Mouse (Mus musculus): ENCODE measurements around the gene Clip2. TPM values are rescaled to one million over a fixed set of nuclear protein-coding genes. Genes with fewer than 3 reads are reported as not detected.
"Not testable (repeated sequence)": the region's sequence is repeated elsewhere in the genome, so short reads cannot be mapped to it uniquely, and the experiment has no call there.

The Clip2 gene
- polyA plus RNA-seq, 1 experiment from 2014 or later = 7.4 TPM

DNA sequence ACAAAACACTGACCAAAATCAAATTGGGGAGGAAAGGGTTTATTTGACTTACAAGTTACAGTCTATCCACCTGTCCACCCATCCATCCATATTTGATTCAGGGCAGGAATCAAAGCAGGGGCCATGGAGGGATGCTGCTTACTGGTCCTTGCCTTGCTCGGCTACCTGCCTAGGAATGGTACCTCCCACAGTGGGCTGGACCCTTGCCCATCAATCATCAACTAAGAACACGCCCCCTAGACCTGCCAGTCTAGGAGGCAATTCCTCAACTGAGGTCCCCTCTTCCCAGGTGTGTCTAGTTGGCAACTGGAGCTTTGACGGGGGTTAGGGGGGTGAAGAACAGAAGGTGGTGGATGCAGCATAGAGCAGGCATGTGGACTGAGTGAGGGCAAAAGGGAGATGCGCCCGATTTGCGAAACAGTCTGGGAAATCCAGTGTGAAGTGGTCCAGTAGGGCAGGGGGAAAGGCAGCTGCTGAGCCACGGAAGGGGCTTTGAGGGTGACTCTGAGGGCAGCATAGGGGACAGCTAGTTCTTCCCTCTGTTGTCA lies 67.0 kb downstream of the Clip2 start:
- ATAC-seq (ENCODE audit: insufficient number of reproducible peaks, insufficient read depth, low FRiP score, low TSS enrichment) = no peak
- no peak overlapping the region for H3K9ac ChIP-seq
- H3K9me3 ChIP-seq = no peaks in the 10 kb centered on the region
- H3K4me2 ChIP-seq (replicated peaks) = no peak overlapping the region
- no peak overlapping the region for H3K4me3 ChIP-seq
- WGBS = 77% methylated on average over 7 of the region's 7 CpGs
- H3K36me3 ChIP-seq = peaks cover 11% of the 10 kb centered on the region
- no peak overlapping the region for H3K27ac ChIP-seq
- H3K4me1 ChIP-seq = peaks cover 11% of the 10 kb centered on the region; the same call in 1 of the 2 replicates
- no peaks in the 10 kb centered on the region for H3K27me3 ChIP-seq

DNA sequence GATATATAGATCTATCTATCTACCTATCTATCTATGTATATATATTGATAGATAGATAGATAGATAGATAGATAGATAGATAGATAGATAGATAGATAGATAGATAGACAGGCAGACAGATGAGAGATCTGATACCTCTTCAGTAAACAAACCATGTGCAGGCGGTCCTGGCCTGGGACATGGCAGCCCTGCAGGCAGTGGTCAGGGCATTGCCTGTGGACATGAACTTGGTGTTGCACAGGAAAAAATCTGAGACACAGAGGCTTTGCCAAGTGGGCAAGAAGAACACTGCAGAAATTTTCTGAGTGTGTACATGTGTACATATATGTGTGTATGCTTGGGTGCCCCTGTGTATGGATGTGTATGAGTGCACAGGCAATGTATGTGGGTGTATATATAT lies 68.9 kb downstream of the Clip2 start:
- Histone ChIP-seq H3K36me3 (no peaks in the 10 kb centered on the region), H3K9me3 (no peaks in the 10 kb centered on the region), H3K27me3 (no peaks in the 10 kb centered on the region), H3K9ac (no peak overlapping the region), H3K4me1 (peaks cover 4% of the 10 kb centered on the region; the same call in 1 of the 2 replicates), H3K27ac (no peak overlapping the region), H3K4me3 (no peak overlapping the region), H3K4me2 (replicated peaks) (no peak overlapping the region)
- WGBS = 65% methylated on average over 1 of the region's 1 CpGs
- no peak for ATAC-seq (ENCODE audit: insufficient number of reproducible peaks, insufficient read depth, low FRiP score, low TSS enrichment)

DNA sequence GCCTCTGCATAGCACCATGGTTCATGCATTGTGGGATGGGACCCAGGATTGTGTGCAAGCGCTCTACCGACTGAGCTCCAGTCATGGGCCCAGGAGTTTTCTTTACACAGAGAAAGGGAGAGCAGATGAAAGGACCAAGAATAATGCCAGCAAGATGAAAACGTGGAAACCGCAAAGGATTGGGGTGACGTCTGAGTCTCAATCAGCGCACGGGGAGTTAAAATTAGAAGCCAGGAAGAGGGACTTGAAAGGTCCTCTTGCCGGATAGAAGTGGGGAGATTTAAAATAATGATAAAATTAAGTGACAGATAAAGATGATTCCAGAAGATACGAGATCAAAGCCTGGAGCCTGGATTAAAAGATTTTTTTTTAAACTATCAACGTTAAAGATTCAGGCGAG lies 69.9 kb downstream of the Clip2 start:
- no peak for ATAC-seq (ENCODE audit: insufficient number of reproducible peaks, insufficient read depth, low FRiP score, low TSS enrichment)
- 53% methylated on average over 11 of the region's 11 CpGs for WGBS
- H3K9ac ChIP-seq = no peak overlapping the region

DNA sequence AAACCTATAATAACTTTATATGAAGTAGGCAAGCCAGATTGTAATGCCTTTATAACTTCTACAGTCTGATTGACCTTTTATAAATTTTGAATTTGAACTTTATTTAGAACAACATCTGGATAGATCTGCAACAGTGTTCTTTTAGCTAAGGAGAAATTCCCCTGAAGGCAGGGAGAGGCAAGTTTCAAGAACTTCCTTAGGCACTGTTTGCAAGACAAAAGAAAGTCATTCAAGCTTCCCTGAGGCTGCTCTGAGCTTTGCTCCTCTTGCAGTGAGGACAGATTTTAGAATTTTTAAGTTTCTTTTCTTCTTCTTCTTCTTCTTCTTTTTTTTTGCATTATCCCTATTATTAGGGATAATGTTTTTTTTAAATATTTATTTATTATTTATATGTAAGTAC lies 73.3 kb downstream of the Clip2 start:
- H3K4me2 ChIP-seq (replicated peaks); ATAC-seq (ENCODE audit: insufficient number of reproducible peaks, insufficient read depth, low FRiP score, low TSS enrichment); H3K9ac ChIP-seq; H3K4me3 ChIP-seq; H3K36me3 ChIP-seq; H3K27ac ChIP-seq; H3K9me3 ChIP-seq; H3K27me3 ChIP-seq; H3K4me1 ChIP-seq: not testable (repeated sequence)

More for the DNA sequence above, 69.9 kb downstream of the Clip2 start:
- Histone ChIP-seq H3K27me3 (no peaks in the 10 kb centered on the region), H3K27ac (no peak overlapping the region), H3K4me1 (no peaks in the 10 kb centered on the region), H3K4me3 (no peak overlapping the region), H3K36me3 (no peaks in the 10 kb centered on the region), H3K4me2 (replicated peaks) (no peak overlapping the region), H3K9me3 (no peaks in the 10 kb centered on the region)

DNA sequence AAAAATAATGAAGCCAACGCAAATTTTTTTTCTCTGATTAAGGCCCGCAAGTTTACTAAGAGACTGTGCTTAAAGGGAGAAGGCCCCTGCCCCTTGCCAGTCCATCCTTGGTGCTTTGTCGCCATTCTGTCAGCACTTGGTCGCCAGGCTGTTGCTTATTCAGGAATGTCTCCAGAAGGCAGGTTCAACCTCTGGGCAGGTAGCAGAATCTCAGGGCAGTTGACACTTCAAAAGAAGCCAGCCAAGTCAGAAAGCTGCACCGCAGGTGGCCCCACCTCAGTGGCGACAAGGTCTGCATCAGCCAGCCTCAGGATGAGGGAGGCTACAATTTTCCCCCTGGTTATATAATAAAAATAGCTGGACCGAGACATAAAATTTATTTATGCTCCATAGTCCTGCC lies 76.5 kb downstream of the Clip2 start:
- H3K27me3 ChIP-seq; ATAC-seq (ENCODE audit: insufficient number of reproducible peaks, insufficient read depth, low FRiP score, low TSS enrichment); H3K4me2 ChIP-seq (replicated peaks); H3K4me3 ChIP-seq; H3K4me1 ChIP-seq; H3K27ac ChIP-seq; H3K36me3 ChIP-seq; H3K9ac ChIP-seq; H3K9me3 ChIP-seq: not testable (repeated sequence)
- 88% methylated on average over 7 of the region's 7 CpGs for WGBS

DNA sequence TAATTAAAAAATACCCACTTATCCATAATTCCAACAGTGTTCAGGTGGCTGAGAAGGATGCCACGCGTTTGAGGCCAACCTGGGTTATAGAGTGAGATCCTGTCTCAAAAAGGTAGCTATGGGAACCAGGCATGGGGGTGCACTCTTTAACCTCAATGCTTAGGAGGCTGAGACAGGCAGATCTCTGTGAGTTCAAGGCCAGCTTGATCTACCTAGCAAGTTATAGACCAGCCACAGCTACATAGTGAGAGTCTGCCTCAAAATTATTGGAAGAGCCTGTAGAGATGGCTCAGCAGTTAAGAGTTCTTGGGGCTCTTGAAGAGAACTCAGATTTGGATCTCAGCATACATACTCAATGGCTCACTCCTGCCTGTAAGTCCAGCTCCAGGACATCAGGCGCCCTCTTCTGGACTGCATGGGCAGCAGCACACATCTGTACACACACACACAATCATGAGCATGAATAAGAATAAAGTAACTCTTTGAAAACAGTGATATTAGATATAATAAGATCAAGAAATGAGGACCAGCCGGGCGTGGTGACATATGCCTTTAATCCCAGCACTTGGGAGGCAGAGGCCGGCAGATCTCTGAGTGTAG lies 77.1 kb downstream of the Clip2 start:
- Histone ChIP-seq H3K4me2 (replicated peaks) (no peak overlapping the region), H3K36me3 (no peaks in the 10 kb centered on the region), H3K4me3 (no peak overlapping the region), H3K4me1 (no peaks in the 10 kb centered on the region), H3K27ac (no peak overlapping the region), H3K27me3 (no peaks in the 10 kb centered on the region), H3K9ac (no peak overlapping the region), H3K9me3 (no peaks in the 10 kb centered on the region)
- ATAC-seq (ENCODE audit: insufficient number of reproducible peaks, insufficient read depth, low FRiP score, low TSS enrichment) = no peak
- WGBS = 94% methylated on average over 6 of the region's 6 CpGs

DNA sequence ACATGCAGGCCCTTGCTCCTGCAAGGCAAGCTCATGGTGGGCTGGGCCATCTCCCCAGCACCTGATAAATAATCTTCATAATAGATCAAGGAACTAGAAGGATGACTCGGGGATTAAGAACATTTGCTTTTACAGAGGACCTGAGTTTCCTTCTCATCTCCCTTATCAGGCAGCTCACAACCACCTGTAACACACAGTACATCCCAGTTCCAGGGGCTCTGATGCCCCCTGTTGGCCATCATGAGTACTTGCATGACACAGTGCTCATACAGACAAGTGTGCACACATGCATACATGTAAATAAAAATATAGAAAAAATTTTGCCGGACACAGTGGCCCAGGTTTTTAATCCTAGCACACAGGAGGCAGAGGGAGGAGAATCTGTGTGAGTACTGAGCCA lies 78.3 kb downstream of the Clip2 start:
- Histone ChIP-seq H3K27me3 (no peaks in the 10 kb centered on the region), H3K9ac (no peak overlapping the region), H3K4me1 (no peaks in the 10 kb centered on the region), H3K4me3 (no peak overlapping the region), H3K27ac (no peak overlapping the region), H3K4me2 (replicated peaks) (no peak overlapping the region), H3K36me3 (no peaks in the 10 kb centered on the region), H3K9me3 (no peaks in the 10 kb centered on the region)
- WGBS = 86% methylated on average over 2 of the region's 2 CpGs
- ATAC-seq (ENCODE audit: insufficient number of reproducible peaks, insufficient read depth, low FRiP score, low TSS enrichment) = no peak

DNA sequence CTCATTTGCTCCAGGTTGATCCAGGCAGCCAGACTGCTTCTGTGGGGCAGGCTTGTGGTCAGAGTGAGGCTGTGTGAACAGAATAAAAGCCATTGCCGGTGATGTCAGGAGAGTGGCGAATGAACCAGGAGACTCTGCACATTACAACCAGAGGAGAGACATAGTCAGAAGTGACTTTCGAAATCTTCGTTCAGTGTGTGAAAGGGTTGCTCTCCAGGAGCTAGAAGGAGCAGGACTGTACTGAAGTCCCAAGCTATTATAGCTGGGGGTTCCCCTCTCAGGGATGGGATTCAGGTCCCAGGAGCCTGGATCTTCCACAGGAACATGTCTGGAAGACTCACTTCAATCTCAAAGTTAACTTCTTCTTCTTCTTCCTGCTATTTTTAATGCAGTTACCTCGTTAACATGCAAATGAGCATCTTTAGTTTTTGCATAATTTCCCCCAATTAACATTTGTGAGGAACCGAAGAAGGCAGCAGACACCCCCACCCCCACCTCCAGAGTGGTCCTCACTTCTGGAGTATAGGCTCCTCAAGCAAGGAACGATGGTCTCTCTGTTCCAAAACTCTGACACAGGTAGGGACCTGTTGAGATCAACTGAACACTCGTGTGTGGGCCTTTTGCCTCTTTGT lies 81.6 kb downstream of the Clip2 start:
- no peak overlapping the region for H3K4me3 ChIP-seq
- H3K27ac ChIP-seq = no peak overlapping the region
- H3K4me2 ChIP-seq (replicated peaks) = no peak overlapping the region
- 76% methylated on average over 8 of the region's 8 CpGs for WGBS
- H3K27me3 ChIP-seq = no peaks in the 10 kb centered on the region
- H3K9ac ChIP-seq = no peak overlapping the region
- no peaks in the 10 kb centered on the region for H3K9me3 ChIP-seq
- peaks cover 18% of the 10 kb centered on the region for H3K4me1 ChIP-seq
- no peaks in the 10 kb centered on the region for H3K36me3 ChIP-seq
- ATAC-seq (ENCODE audit: insufficient number of reproducible peaks, insufficient read depth, low FRiP score, low TSS enrichment) = no peak

DNA sequence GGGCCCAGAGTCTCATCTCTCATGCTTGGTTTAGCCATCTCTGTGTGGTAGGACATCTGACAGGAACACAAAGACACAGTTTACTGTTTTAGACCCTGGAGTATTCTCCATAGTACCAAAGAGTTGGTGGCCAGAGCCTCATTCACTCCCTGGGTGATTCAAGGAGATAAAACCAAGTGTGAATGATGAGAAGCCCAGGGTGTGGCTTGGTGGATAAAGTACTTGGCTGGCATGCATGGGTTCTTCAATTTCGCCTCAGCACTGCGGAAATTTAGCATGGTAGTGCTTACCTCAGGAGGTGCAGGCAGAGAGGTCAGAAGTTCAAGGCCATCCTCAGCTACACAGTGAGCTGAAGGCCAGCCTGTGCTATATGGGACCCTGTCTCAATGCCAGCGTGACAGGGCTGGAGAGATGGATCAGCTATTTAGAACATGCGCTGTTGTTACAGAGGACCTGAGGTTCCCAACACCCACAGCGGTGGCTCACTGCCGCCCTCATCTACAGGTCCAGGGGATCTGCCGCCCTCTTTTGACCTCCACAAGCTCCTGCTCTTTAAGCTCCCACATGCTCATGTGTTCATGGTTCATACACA lies 82.6 kb downstream of the Clip2 start:
- Histone ChIP-seq H3K36me3 (no peaks in the 10 kb centered on the region), H3K9ac (no peak overlapping the region), H3K27me3 (no peaks in the 10 kb centered on the region), H3K4me2 (replicated peaks) (no peak overlapping the region), H3K4me3 (no peak overlapping the region), H3K4me1 (peaks cover 18% of the 10 kb centered on the region), H3K27ac (no peak overlapping the region), H3K9me3 (no peaks in the 10 kb centered on the region)
- no peak for ATAC-seq (ENCODE audit: insufficient number of reproducible peaks, insufficient read depth, low FRiP score, low TSS enrichment)
- 85% methylated on average over 7 of the region's 7 CpGs for WGBS

DNA sequence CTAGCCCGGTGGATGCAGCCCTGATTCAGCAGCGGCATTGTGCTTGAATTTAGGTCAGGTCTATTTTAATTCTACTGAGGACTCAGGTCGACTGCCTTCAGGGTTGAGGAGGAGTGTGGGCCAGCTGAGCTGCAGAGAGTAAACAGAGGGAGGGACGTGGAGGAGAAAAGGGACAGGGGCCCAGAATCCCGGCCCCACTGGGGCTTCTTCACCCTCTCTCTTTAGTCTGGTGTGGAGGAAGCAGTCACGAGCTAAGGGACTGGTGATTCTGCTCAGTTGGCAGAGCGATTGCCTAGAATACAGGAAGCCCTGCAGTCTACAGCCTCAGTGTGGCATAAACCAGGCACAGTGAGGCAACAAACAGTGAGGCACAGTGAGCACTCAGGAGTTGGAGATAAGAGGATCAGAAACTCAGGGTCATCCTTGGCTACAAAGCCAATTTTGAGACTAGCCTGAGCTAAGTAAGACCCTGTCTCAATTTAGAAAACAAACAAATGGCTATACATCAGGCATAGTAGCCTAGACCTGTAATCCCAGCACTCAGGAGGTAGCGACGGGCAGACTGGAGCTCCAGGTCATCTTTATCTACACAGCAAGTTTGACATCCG lies 84.0 kb downstream of the Clip2 start:
- Histone ChIP-seq H3K4me3 (no peak overlapping the region), H3K27me3 (no peaks in the 10 kb centered on the region), H3K9ac (no peak overlapping the region), H3K4me1 (peaks cover 18% of the 10 kb centered on the region), H3K9me3 (no peaks in the 10 kb centered on the region), H3K36me3 (no peaks in the 10 kb centered on the region), H3K27ac (no peak overlapping the region), H3K4me2 (replicated peaks) (no peak overlapping the region)
- 65% methylated on average over 10 of the region's 10 CpGs for WGBS
- ATAC-seq (ENCODE audit: insufficient number of reproducible peaks, insufficient read depth, low FRiP score, low TSS enrichment) = no peak

DNA sequence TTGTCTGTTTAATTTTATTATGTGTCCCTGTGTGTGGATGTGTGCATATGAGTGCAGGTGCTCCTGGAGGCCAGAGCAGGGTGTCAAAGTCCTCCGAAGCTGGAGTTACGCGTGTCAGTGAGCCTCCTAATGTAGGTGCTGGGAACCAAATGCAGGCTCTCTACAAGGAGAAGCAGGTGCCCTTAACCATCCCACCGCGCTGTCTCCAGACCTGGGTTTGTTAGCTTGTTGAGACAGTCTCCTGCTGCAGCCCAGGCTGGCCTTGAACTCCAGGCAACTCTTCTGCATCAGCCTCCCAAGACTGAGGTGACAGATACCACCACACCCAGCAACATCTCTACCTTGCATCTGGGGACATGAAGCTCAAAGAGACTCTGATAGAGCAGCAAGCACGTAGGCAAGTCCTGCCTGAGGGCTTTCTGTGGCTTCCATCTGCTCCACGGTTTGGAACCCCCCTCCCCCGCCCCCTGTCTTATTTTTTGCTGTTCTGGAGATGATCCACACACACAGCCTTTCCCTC lies 85.1 kb downstream of the Clip2 start:
- 47% methylated on average over 8 of the region's 8 CpGs for WGBS
- H3K4me2 ChIP-seq (replicated peaks) = no peak overlapping the region
- H3K4me1 ChIP-seq = peaks cover 18% of the 10 kb centered on the region
- no peaks in the 10 kb centered on the region for H3K36me3 ChIP-seq
- no peak overlapping the region for H3K9ac ChIP-seq
- H3K27me3 ChIP-seq = no peaks in the 10 kb centered on the region
- no peak for ATAC-seq (ENCODE audit: insufficient number of reproducible peaks, insufficient read depth, low FRiP score, low TSS enrichment)
- H3K9me3 ChIP-seq = no peaks in the 10 kb centered on the region
- H3K27ac ChIP-seq = no peak overlapping the region
- H3K4me3 ChIP-seq = no peak overlapping the region

All from embryonic facial prominence, embryonic 12.5 days (tissue).